Mouse (Mus musculus) small intestine, adult 2 months (tissue): ENCODE measurements around the gene Hoxb2. TPM values are rescaled to one million over a fixed set of nuclear protein-coding genes. Genes with fewer than 3 reads are reported as not detected.
A peak's percentile ranks its signal among the peaks of the same experiment; 100 is the strongest.

ENCODE experiments used
- H3K27ac ChIP-seq: fragments of 200-500 bp; 2 replicates; pipeline ENCODE4 v1.5.1; 2012; ENCODE audit warnings: low read depth, low read length, control low read depth, inconsistent platforms; ENCODE audit not compliant: insufficient read depth
- H3K27me3 ChIP-seq: fragments of 200-500 bp; 2 replicates; pipeline ENCODE4 v1.6.1; 2012; ENCODE audit warnings: mild to moderate bottlenecking, moderate library complexity, low read length, inconsistent platforms; ENCODE audit not compliant: control insufficient read depth, insufficient read depth
- H3K36me3 ChIP-seq: fragments of 200-500 bp; 2 replicates; pipeline ENCODE4 v1.6.1; 2012; ENCODE audit warnings: mild to moderate bottlenecking, low read length, control low read depth, inconsistent platforms; ENCODE audit not compliant: control insufficient read depth, insufficient read depth
- H3K4me1 ChIP-seq: fragments of 200-500 bp; 2 replicates; pipeline ENCODE4 v1.6.1; 2012; ENCODE audit warnings: low read length, inconsistent platforms, mixed read lengths; ENCODE audit not compliant: control insufficient read depth, insufficient read depth, insufficient read length
- H3K4me3 ChIP-seq: fragments of 200-500 bp; 2 replicates; pipeline ENCODE4 v1.5.1; 2012; ENCODE audit warnings: low read depth, mild to moderate bottlenecking, control low read depth, inconsistent platforms, low read length, moderate library complexity
- CTCF ChIP-seq: fragments of 200-500 bp; IDR thresholded peaks from 2 replicates; pipeline ENCODE4 v1.5.1; 2012; ENCODE audit warnings: low read depth, mild to moderate bottlenecking, control low read depth, inconsistent platforms, low read length, moderate library complexity, mixed read lengths; ENCODE audit not compliant: insufficient replicate concordance, insufficient read length; ENCODE audit errors: extremely low read depth
- POLR2A ChIP-seq: fragments of 200-500 bp; IDR thresholded peaks from 2 replicates; pipeline ENCODE4 v1.6.1; 2012; ENCODE audit warnings: low read depth, mild to moderate bottlenecking, control low read depth, inconsistent platforms, low read length, moderate library complexity
- WGBS: fragments of 180-500 bp; shearing (Covaris S2); methylation state at CpG from one replicate; pipeline ENCODE4 v1.1.7; 2018; 5-methylcytosine and 5-hydroxymethylcytosine counted together
- polyA plus RNA-seq: library from polyadenylated mRNA; depleted of rRNA; stranded (reverse); fragments of >200 nt; gene quantifications from 2 replicates; pipeline ENCODE4 v1.2.3, GENCODE M21; 2012

The Hoxb2 gene
- polyA plus RNA-seq, 1 experiment = 9.9 TPM

DNA sequence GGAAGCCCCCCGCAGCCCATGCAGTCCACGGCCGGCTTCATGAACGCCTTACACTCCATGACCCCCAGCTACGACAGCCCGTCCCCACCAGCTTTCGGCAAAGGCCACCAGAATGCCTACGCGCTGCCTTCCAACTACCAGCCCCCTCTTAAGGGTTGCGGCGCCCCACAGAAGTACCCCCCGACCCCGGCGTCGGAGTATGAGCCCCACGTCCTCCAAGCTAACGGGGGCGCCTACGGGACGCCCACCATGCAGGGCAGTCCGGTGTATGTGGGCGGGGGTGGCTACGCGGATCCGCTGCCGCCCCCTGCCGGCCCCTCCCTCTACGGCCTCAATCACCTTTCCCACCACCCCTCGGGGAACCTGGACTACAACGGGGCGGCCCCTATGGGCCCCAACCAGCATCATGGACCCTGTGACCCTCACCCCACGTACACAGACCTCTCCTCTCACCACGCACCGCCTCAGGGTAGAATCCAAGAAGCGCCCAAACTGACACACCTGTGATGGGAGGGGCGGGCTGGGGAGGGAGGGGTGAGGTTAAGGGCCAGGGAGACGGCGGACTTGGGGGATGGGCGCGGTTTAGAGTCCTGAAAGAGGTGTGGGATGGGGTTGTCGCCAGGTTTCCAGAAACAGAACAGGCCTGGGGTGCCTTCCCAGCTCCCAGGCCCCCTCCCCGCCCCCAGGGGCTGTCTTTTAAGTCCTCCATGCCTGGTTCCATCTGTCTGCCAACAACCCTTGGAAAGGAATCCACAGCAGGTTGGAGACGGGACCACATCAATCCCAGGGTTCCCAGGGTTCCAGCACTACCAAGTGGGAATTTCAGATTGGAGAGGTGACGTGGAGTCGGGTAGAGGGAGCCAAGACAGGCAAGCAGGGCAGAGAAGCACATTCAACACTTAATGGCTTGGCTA is 4.2 kb upstream of the Hoxb2 start:
- Histone ChIP-seq H3K4me1 (no peaks in the 10 kb centered on the region; the same call in 1 of the 2 replicates), H3K27ac (peak overlapping the region; percentile 33), H3K27me3 (peaks cover 35% of the 10 kb centered on the region), H3K36me3 (no peaks in the 10 kb centered on the region), H3K4me3 (peak overlapping the region; percentile 48)
- WGBS = 22% methylated on average over 45 of the region's 45 CpGs
- TF ChIP-seq CTCF (no peak), POLR2A (no peak)

DNA sequence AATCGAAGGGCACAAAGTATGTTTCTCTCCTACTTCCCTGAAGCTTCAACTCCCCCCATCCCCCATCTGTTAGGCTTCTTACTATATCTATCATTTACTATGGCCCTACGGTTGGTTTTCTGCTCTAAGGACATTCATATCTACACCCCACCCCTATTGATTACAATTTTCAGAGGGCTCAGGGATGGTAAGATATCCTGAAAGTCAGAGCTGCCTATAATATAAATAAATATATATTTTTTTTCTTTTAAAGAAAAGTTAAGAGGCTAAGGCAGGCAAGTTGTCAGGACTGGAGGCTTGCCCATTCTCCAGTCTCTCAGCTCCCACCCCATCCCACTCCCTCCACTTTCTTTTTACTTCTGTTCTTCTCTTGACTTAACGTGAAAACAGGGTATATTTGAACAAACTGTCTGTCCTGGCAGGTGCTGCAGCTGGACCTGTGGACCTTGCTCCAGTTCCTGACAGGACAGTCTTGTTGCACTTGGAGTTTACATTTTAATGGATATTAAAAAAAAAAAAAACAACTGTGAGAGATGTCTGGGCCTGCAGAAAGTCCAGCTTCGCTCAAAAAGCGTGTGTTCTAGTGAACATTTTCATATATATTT is 3.3 kb upstream of the Hoxb2 start:
- no peak for TF ChIP-seq CTCF
- no peak for TF ChIP-seq POLR2A
- no peaks in the 10 kb centered on the region; the same call in 1 of the 2 replicates for H3K4me1 ChIP-seq
- WGBS = 47% methylated on average over 5 of the region's 5 CpGs
- no peaks in the 10 kb centered on the region for H3K36me3 ChIP-seq
- no peak overlapping the region for H3K27ac ChIP-seq
- no peak overlapping the region for H3K4me3 ChIP-seq
- H3K27me3 ChIP-seq = peaks cover 33% of the 10 kb centered on the region

DNA sequence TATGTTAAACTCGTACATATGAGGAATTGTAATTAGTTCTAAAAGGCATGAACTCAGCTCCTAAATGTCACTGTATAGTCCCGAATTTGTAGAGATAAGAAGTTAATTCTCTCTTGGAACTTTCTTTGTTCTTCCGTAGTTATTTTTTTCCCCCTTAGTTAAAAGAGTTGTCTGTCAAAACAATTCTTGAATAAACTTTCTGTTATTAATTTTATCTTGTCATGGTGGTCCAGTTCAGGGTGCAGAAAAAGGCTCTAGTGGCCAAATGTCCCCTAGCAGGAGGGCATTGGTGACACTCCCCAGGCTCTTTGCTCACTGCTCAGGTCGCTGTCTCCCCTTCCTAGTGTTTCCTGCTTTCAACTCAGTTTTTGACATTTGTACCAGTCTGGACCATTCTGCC is 2.6 kb upstream of the Hoxb2 start:
- peaks cover 35% of the 10 kb centered on the region for H3K27me3 ChIP-seq
- no peak overlapping the region for H3K4me3 ChIP-seq
- H3K36me3 ChIP-seq = no peaks in the 10 kb centered on the region
- H3K4me1 ChIP-seq = no peaks in the 10 kb centered on the region; the same call in 1 of the 2 replicates
- H3K27ac ChIP-seq = no peak overlapping the region
- TF ChIP-seq CTCF (no peak), POLR2A (no peak)
- 53% methylated on average over 4 of the region's 4 CpGs for WGBS

DNA sequence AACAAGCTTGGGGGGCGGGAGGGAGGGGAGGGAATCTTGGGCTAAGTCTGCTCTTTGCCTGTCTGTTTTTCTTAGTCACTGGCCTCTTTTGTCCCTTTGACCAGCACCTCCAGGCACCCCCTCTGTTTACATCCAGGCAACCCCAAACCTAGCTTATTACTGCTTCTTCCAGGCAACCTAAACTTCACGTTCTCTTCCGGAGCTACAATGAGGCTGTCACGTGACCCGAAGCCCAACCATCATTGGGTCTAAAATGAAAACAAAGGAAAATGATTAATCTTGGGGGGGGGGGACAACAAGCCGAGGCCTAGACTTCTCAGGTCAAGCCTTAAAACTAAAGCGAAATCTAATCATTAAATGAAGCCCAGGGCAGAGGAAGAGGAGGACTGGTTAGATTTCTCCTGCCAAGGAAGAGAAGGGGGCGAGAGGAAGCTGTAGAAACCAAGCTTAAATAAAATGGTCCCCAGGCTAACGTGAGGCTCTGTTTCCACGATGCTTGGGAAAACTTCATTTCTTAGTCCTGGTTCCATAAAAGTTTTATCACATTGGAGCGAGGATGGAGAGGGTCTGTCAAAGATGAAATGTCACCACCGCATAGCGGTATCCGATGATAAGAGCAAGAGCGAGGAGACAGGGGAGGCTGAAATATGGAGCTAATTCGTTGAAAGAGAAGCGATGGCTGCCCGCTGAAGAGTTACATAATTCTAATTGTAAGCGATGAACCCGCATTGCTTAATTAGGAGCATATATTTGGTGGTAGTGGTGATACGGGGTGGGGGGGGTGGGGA is 2.0 kb upstream of the Hoxb2 start:
- H3K4me3 ChIP-seq = no peak overlapping the region
- no peaks in the 10 kb centered on the region for H3K36me3 ChIP-seq
- peaks cover 38% of the 10 kb centered on the region for H3K27me3 ChIP-seq
- no peak for TF ChIP-seq CTCF
- TF ChIP-seq POLR2A = no peak
- 0 out of 2 replicates have a peak overlapping the region, but pooled peaks have one; percentile 21 for H3K27ac ChIP-seq
- 52% methylated on average over 21 of the region's 21 CpGs for WGBS
- H3K4me1 ChIP-seq = no peaks in the 10 kb centered on the region; the same call in 1 of the 2 replicates

DNA sequence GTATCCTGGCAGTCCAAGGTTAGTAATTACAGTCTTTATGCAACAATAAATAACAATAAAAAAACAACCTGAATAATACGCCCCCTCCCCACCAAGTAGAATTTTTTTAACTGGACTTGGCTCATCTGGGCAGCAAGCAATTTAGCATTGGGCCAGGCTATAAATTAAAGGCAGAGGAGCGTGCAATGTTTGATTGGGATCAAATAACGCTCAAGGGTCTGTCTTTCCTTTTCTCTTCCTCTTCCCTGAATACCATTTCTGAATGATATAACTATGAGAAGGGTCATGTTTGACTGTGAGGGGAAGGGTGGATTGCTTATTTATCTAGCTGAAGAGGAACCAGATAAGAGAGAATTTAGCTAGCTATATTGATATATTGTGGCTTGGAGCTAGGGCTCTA is 1.3 kb upstream of the Hoxb2 start:
- Histone ChIP-seq H3K4me1 (no peaks in the 10 kb centered on the region; the same call in 1 of the 2 replicates), H3K27ac (peak overlapping the region; percentile 40; the same call in 1 of the 2 replicates), H3K36me3 (no peaks in the 10 kb centered on the region; the same call in 1 of the 2 replicates), H3K4me3 (no peak overlapping the region), H3K27me3 (peaks cover 36% of the 10 kb centered on the region)
- 58% methylated on average over 3 of the region's 3 CpGs for WGBS
- TF ChIP-seq CTCF (no peak), POLR2A (no peak)

DNA sequence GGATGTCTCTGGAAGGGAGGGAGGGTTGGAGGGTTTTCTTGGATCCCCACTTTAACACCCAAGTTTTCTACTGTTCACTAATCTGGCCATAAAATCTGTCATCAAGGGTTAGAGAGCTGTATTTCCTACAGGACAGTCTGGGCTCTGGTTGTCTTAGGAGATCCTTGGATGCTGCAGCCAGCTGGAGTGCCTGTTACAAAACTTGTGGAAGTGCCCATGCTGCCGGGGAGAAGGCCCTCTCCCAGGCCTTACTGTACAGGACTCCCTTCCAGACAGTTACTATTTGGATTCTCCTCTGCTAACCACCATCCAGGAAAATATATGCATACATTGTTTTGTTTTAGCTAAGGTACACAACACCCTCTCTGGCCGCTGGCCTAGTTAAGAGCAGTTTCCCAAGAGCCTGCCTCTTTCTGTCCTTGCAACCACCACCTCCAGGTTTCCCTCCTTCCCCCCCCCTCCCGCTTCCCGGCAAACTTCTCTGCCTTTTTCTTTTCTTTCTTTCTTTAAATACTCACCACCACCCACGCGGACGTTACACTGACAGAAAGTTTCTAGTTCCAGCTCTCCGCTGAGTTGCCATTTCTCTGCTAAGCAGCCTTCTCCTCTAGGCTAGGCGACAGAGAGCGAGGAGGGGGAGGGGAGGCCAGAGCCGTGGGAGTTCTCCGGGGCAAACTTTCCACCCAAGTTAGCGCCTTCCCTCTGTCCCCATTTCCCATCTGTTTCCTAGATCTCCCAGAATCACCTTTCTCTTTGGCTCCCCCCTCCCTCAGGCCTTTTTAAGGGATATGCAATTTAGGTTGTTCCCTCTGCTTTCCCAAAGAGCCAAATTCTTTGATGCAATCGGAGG is 609 bp upstream of the Hoxb2 start:
- H3K4me1 ChIP-seq = no peaks in the 10 kb centered on the region; the same call in 1 of the 2 replicates
- no peak for TF ChIP-seq CTCF
- no peak for TF ChIP-seq POLR2A
- 57% methylated on average over 14 of the region's 14 CpGs for WGBS

More for the DNA sequence above, 609 bp upstream of the Hoxb2 start:
- Histone ChIP-seq H3K4me3 (no peak overlapping the region), H3K27me3 (peaks cover 42% of the 10 kb centered on the region), H3K27ac (peak overlapping the region; percentile 40; the same call in 1 of the 2 replicates), H3K36me3 (no peaks in the 10 kb centered on the region; the same call in 1 of the 2 replicates)
